Mouse (Mus musculus): ENCODE data around the gene Ebf1.

Ebf1 gene

DNA sequence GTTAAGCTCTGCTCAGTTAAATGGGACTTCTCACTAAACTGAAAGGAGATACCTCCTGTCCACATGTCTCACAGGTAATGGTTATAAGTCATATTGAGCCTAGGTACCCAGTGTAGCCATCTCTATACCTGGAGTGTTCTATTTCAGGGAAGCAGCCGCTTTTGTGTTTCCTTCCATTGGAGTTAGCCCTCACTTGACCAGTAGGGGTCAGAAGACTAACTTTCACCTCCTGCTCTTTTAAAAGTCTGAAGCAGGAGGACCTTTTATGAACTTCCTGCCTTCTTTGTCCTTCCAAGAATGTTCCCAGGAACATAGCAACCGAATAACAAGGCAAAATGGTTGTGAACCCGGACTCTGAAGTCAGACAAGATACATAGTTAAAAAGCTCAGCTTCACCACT is 157.3 kb downstream of the Ebf1 start:
- intact Hi-C loops (cut with DNase I) = loop anchor here (10.0 kb wide), 1 partner anchor 160 kb away; the partner anchor contains the start of gene Ebf1

DNA sequence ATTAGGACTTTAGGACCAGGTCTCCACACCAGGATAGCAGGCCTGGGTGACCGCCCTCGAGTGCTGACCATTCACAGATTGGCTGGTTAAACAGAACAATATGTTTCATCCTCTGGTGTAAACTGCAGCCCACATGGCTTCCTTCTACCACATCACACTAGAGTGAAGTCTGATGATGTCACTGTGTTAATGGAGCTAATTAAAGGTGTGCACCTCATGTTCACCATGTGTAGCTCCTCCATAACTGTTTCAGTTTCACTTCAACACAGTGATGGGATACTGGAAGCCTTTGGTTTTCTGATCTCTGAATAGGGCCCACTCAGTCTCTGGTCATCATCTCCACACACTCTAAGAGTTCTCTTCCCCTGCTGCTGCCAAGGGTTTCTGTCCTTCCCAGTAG is 158.4 kb downstream of the Ebf1 start:
- intact Hi-C loops (cut with DNase I) = loop anchor here (5.0 to 10.0 kb wide), 2 partner anchors 161 to 232 kb away; partner anchors contain the start of gene Ebf1

DNA sequence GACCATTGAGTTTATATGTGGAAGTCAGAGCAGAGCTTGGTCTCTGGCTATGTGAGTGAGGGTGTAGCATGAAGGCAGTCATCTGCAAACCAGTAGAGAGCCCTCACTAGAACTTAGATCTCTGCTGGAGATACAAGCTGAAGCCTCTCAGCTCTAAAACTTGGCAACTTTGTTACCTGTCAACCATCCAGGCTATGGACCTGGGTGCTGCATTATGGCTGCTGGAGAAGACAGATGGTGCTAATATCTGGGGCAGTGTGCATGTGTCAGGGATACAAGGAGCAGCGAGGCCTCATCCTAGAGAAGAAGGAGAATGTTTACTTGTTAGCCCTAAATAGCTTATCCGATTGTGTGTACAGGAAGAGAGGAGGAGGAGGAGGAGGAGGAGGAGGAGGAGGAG is 159.4 kb downstream of the Ebf1 start:
- intact Hi-C loops (cut with DNase I) = loop anchor here (5.0 to 10.0 kb wide), 2 partner anchors 162 to 231 kb away; partner anchors contain the start of gene Ebf1

DNA sequence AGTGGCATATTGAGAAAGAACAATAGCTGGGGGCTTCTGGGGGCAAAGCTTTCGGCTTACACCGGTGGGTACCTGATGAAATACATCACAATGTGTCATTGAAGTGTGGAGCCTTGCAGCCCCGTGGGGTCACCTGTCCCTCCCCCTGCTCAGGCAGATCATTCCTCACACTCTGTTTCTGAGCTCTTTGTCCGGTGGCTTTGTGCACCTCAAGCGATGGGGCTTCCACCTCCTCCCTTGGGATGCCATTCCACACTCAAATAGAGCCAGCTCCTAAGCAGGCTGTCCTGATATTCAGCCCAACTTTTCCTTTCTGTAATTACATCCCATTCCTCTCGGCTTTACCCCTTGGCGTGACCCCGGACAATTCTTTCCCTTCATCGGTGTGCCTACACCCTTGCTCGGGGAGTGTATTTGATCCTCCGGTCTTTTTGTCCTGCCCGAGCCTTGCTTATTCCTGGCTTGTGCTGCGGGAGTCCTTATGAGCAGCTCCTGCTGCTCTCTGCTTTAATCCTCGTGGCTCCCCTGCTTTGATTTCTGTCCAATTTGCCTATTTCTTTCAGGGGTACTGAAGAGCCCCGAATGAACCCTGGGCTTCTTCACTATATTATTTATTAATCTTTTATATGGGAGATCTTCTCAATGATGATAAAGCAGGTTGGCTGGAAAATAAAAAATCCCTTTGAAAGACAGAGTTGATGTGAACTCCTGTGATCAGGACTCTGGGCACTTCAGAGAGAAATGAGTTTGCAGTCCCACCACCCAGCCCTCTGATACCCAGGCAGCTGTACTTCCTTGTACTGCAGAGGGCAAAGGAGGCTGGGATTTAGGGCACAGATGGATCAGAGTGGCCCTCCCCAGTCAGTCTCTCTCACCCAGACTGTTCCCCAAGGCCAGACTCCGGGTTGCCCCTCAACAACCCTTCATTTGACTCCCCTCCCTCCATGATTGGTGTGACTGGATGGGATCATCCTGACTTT is 160.5 kb downstream of the Ebf1 start:
- intact Hi-C loops (cut with DNase I) = loop anchor here (5.0 to 10.0 kb wide), 2 partner anchors 163 to 230 kb away; partner anchors contain the start of gene Ebf1

DNA sequence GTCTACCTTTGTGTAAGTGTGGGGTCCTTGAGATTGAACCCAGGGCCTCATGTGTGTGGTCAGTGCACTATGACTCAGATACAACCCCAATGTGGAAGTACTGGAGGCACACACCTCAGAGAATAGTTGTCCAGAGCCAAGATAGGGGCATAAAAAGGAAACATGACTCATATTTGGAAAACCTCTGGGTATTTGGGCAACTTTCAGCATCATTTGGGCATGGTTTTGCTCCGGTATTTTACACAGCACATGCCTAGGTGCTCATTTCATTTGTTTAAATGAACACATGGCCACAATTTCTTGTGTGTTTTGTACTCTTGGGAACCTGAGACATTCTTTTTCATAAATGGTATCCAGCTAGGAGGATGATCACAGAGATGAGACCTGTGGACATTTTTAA is 161.9 kb downstream of the Ebf1 start:
- intact Hi-C loops (cut with DNase I) = loop anchor here (5.0 to 10.0 kb wide), 2 partner anchors 164 to 228 kb away; partner anchors contain the start of gene Ebf1

DNA sequence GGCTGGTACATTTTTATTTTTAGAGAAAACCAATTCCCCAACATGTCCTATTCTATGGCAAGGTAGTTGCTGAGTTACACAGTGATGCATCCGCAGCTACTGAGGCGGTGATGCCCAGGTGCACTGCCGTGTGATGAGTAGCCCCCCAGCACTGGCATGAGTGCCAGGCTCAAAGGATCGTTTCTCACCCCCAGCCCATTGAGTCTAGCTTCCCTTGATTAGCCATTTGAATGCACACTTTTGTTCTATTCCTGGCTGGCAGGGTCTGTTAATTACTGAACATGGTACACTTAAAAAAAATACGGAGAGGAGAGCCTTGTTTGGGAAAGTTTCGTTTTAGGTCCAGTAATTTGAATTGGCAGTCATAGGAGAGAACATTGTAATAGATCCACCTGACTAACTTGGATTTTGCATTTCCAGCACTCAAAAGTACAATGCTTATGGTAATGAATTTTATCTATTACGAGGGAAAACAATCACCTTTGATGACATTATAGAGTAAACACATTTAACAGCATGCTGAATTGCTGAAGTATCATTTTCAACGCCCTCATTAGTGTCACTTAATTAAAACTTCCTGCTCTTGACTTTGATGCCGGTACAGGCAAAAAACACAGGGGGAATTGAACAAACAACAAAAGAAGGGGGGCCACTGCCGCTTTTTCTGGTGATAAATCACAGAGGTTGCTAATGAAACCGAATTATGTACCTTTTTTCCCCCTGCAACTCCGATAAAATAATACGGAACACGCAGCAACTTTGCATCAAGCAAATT is 167.3 kb downstream of the Ebf1 start:
- intact Hi-C loops (cut with DNase I) = no loop called here

DNA sequence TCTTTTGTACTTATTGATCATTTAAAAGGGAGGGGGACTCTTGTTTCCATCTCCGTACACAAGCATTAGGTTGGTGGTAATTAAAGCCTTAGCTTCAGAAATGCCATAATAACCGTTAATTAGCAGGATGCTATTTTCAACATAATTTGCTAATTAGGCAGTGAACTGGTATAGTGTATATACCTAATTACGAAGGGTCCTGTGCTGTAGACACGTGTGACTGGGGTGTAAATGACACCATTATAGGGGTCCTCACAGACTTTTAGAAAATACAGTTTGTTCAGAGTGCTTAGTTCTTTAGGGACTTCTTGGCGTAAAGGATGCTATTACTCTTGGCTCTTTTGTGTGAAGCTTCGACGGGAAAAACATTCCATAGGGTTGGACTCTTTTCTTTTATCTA is 167.9 kb downstream of the Ebf1 start:
- intact Hi-C loops (cut with DNase I) = no loop called here

DNA sequence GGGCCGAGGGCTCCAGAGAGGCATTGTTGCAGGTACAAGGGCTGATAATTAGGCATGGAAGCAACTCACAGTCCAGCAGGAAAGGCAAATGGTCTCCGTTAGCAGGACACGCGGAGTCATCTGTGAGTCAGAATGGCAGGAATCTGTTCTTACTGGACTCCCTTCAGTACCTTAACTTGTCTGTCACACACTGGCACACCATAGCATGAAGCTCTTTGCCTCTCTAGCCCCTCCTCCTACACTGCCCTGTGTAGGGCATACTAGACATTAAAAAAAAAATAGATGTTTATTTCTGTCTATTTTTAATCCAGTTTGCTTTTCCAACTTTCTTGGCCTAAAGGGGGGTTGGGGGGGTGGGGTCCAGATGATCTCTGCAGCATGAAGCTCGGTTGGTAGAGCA is 168.4 kb downstream of the Ebf1 start:
- intact Hi-C loops (cut with DNase I) = no loop called here

DNA sequence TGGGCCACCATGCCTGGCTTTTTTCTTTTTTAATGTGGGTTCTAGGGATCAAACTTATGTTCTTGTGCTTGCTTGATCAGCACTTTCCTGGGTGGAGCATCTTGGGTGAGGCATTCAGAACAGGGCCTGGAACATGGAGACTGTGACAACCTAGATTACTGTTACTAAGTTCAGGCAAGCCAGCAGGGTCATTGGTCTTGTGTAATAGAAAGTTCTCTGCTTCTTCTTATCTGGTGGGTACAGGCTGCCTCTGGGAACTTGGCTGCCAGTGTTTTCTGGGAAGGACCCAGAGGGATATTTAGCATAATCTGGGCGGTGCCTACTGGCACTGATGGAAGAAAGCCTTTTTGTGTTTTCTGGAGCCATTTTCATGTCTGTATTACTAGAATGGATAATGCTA is 170.9 kb downstream of the Ebf1 start:
- intact Hi-C loops (cut with DNase I) = no loop called here

DNA sequence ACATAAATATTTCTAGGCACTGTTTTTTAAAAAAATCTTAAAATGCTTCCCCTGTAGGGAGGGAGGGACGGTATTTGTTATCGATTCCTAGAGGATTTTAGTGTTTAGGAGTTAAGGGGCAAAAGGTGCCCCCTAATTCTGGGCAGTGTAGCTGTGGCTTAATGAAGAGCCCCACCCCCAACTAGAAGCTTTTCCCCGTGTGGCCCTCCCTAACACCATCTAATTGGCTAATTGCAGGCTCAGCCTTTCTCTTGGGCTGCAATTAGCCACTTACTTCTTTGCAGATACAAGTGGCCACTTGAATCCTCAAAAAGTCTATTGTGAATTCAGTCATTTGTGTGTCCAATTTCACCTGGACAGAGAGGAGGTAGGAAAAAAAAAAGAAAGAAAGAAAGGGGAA is 175.7 kb downstream of the Ebf1 start:
- intact Hi-C loops (cut with DNase I) = no loop called here

DNA sequence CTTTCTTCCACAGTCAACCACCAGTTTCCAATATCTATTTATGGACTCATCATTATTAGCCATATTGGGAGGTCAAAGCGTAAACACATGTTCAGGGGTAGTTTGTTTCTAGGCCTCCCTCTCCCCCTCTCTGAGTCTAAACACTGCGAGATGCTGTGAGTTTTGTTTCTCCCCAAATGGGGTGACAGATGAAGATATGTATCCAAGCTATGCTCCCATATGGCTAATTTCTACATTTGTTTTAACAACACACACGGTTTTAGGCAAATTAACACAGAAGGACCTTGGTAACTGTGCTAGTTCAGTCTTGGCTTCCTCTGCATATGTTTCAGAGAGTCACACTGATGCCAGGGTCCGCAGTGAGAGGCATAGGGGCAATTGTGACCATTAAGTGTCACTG is 177.8 kb downstream of the Ebf1 start:
- intact Hi-C loops (cut with DNase I) = no loop called here

DNA sequence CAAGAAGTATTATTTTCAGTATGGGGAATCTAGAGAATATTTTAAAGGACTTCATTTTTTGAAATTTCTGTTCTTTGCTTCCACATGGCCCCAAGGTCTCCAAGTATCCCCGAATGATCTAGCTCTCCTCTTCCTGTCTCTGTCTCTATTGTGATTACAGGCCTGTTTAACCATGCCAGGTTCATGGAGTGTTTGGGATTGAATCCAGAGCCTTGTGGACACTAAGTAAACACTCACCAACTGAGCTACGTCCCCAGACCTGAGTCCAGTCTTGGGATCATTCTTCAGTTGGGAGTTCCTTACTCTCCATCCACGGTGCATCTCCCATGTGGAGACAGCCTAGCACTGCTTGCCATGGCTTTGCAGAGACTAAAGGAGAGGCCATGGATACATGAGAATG is 178.7 kb downstream of the Ebf1 start:
- intact Hi-C loops (cut with DNase I) = no loop called here

DNA sequence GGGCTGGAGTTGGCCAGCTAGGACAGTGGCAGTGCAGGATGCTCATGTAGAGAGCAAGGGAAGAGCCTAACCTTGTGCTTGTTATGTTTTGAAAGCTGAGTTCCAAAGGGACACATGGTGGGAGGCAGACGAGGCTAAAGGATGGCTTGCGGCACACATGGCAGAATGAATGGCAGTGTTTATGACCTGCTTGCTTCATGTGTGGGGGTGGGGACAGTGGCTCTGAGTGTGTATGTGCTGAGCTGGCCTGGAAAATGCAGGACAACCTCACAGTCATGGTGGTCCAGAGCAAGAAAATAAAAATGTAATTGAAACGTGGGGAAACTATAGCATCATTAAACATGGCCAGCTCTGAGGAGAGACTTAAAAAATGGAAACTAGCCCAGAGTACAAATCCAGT is 181.2 kb downstream of the Ebf1 start:
- intact Hi-C loops (cut with DNase I) = no loop called here

DNA sequence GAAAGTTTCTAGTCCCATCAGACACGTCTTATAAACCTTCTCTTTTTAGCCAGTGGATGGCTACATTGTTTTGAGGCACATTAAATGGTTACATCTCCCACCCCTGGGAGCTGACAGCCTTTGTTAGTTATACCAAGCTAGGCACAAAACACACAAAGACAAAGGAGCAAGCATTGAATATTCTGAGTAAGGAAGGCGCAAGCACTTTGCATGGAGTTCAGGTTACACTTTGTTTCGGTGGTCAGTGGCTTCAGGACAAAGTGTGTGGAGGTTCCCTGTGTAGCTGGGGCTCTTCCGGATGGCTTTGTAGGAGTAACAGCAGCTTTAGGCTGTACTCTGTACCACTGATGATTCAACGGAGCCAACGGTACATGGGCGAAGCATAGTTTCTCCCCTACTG is 186.9 kb downstream of the Ebf1 start:
- intact Hi-C loops (cut with DNase I) = no loop called here

DNA sequence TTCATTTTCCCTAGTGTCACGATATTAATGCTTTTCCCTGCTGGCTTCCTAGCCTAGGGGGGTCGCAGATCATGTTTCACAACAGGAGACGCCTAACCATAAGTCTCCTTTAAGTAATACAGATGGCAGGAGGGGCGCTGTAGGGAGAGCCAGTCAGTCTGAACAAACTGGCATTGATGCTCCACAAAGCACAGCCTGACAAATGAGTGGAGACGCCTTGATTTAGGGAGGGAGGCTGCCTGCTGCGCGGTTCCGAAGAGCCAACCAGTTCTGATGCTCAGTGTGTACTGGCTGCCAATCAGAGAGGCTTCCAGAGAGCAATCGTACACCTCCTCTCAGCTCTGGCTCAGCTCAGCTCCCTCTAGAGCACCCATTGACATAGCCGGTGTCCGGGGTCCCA is 189.5 kb downstream of the Ebf1 start:
- intact Hi-C loops (cut with DNase I) = no loop called here

DNA sequence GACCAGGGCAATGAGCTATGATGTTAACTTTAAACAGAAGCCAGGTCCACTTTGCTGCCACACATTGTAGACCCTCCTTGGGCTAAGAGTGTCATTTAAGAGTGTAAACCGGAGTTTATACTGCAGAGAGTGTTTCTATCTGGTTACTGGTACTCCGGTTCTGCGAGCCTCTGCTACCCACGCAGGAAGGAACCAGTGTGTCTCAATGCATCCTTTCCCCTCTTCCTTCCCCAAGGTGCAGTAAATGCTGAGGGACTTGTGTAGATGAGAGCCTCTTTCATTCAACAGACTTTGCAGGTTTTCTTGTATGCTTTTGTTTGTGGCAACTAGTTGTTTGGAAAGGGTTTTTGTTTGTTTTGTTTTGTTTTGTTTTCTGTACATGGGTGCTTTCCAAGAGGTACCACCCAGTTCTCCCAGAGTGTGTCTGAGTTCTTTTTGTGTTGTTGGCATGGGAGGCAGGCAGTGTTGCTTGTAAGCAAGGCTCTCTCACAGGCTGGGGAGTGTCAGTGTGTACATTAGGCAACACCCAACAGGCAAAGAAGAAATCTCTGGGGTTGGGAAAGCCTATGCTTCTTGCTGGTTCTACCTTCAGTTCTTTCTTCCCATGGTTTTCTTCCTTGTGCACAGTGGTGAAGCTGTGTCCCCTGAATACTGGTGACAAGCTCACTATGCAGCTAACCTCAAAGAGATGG is 191.9 kb downstream of the Ebf1 start:
- intact Hi-C loops (cut with DNase I) = no loop called here

DNA sequence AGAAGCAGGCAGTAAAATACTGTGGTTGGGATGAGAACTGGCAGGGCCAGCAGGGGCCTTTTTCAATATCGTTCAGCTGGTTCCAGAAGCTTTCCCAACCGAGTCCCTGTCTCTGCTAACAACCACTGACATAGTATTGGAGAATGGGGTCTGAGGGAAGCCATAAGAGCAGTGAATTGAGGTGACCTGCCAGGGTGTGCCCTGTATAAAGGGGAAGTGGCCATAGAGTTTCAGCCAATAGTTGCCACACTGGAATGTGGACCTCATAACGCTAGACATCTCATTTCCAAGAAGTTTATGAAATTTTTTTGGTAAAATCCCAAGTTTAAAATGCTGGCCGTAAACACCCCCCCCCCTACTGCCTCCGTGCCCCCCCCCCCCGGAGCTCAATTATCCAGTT is 193.9 kb downstream of the Ebf1 start:
- intact Hi-C loops (cut with DNase I) = no loop called here

DNA sequence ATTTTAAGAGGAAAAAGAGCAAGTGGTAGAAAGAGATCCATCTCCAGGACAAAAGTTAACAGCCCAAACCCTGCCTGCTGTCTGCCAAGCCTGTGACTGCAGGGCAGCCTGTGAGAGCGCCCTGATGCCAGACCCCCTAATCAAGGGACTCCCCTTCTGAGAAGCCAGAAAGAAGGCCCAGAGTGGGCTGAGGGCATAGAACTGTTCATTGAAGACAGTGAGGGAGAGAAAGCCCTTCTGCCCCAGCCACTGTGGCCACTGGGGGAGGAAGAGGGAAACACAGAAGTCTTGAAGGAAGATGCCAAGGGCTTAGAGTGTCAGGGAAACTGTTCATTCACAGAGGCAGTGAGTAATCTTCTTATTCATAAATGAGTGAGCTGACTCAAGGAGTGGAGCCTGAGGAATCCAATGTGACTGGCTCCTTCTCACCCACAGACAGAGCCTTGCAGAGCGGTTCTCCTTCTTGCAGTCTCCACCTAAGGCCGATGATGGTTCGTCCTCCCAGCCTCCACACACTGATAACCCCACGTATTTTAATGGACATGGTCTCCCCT is 195.2 kb downstream of the Ebf1 start:
- intact Hi-C loops (cut with DNase I) = no loop called here

DNA sequence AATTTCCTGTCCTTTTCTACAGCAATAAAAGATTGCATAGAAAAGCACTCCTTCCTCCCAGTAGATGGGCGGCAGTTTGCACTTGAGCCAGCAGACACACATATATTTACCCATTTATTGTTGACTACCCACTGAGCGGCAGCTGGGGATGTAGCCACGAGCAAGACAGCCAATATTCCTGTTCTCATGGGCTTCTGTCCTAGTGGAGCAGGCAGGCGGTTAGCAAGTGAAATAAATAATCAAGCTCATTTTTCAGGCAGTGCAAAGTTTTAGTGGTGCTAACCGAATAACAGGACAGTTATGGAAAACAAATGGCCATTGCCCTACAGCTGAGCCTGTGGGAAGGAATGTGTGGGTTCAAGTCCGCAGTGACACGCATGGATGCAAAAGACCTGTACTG is 196.4 kb downstream of the Ebf1 start:
- intact Hi-C loops (cut with DNase I) = no loop called here

DNA sequence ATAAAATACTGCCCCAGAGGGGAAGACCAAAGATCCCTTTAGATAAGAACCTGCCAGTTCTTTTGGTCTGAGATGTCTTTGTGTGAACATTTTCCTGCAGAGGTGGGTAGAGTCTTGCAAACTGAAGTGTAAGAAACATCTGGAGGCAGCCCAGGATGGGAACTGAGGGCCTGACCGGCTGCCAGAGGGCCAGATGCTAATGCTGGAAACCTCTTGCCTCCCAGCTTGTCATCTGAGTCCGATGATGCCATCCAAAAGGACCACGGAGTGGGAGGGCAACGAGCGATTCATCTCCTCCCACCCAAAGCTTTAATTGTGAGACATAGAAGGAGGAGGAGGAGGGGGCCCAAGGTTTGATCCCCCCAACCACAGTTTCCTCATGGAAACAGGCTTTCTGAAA is 197.7 kb downstream of the Ebf1 start:
- intact Hi-C loops (cut with DNase I) = no loop called here

DNA sequence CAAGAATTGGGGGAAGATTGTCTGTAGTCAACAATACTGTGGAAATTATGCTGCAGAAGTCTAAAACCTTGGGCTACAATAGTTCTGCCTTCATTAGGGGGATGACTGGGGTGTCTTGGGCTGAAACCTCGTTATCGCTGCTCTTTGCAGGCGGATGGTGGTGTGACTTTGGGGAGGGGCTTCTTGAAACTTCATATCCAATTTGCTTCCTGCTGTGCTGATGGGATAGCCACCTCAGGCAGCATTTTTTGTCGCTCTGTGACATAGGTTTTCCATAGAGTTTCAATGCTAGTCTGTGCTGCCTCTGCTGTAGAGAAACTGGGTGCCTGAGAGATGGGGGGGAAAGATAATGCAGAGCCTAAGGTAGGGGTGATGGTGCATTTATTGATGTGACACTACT is 198.9 kb downstream of the Ebf1 start:
- intact Hi-C loops (cut with DNase I) = no loop called here
